ENCODE assay signal across 8 mouse cellular contexts in genomic region chr4:128774467-128774866, GRCm38 (mm10). TPM values are rescaled to one million over a fixed set of nuclear protein-coding genes. Genes with fewer than 3 reads are reported as not detected.
DNase-seq lines count a peak whose midpoint lies in the region; ATAC-seq lines count a peak whose summit lies in the region.

No protein-coding gene starts in this region.

- H3K27me3 ChIP-seq in forebrain, embryonic 16.5 days (replicated peaks; ENCODE audit: control insufficient read depth, insufficient read depth, low read length), result no peaks in the 10 kb centered on the region

- no peak overlapping the region for H3K27ac ChIP-seq in forebrain, embryonic 16.5 days (ENCODE audit: low read length)

- H3K36me3 ChIP-seq in forebrain, embryonic 16.5 days (ENCODE audit: control insufficient read depth, insufficient read depth), result peaks cover 27% of the 10 kb centered on the region

- no peak overlapping the region for H3K9ac ChIP-seq in forebrain, embryonic 16.5 days (replicated peaks; ENCODE audit: low read depth, low read length)

- H3K4me3 ChIP-seq in forebrain, embryonic 16.5 days (replicated peaks; ENCODE audit: low read length), result no peak overlapping the region

- WGBS in forebrain, embryonic 16.5 days, result 93% methylated on average over 9 of the region's 9 CpGs

- no peaks in the 10 kb centered on the region for H3K9me3 ChIP-seq in forebrain, embryonic 16.5 days (ENCODE audit: control insufficient read depth, low read length)

- no peak for ATAC-seq in forebrain, embryonic 16.5 days

- intact Hi-C loops in gastrocnemius, postnatal 14 days (cut with DNase I; ENCODE audit: low total_unique reads), result loop anchor here (10.0 kb wide), 1 partner anchor 160 kb away; the partner anchor contains the start of genes Tlr12 and Zscan20

- H3K4me1 ChIP-seq in forebrain, embryonic 16.5 days (replicated peaks; ENCODE audit: control insufficient read depth, insufficient read depth, low read length), result no peaks in the 10 kb centered on the region

- DNase-seq in gastrocnemius, adult 18-20 months (ENCODE audit: low spot score), result peak; percentile 21
- DNase-seq in gastrocnemius, postnatal 14 days, result no peak
- DNase-seq in right cerebral cortex, postnatal 14 days, result peak; percentile 51
- no peak for DNase-seq in right cerebral cortex, postnatal 36 days (ENCODE audit: low spot score in 2 of 2)
- DNase-seq in cerebellum, adult 11-12 months, result peak; percentile 61
- peak; percentile 76 for DNase-seq in kidney, adult 9 months
- peak; percentile 33 to 70 for DNase-seq in lung, postnatal 4 days

- no peak overlapping the region for H3K4me2 ChIP-seq in forebrain, embryonic 16.5 days (ENCODE audit: low read length)

RNA-seq across cellular contexts. Expression of gene A3galt2, which starts 19.3 kb away (rescaled TPM):
- total RNA-seq in gastrocnemius, adult 18-20 months (2021), result not detected
- total RNA-seq in gastrocnemius, postnatal 14 days (2021), result under 1 TPM; 0.06 to 0.18 TPM
- polyA plus RNA-seq in forebrain, embryonic 16.5 days (2015; fragmentation: Nextera tagmentation; extraction: Ambion mirVana), result 0.43 and 0.63 TPM in 2 replicates

RNA-seq across cellular contexts. Expression of gene Zfp362, which starts 31.4 kb away (rescaled TPM):
- total RNA-seq in gastrocnemius, adult 18-20 months (2021), result 1 to 10 TPM; 9.7 TPM
- total RNA-seq in gastrocnemius, postnatal 14 days (2021), result 10 to 100 TPM; 11.9 to 12.0 TPM
- polyA plus RNA-seq in forebrain, embryonic 16.5 days (2015; fragmentation: Nextera tagmentation; extraction: Ambion mirVana), result 45.2 and 47.6 TPM in 2 replicates

Comparison
In these comparisons a context has a peak if more than half of its experiments do, and no peak if none do; other contexts are left out.
1. DNase-seq: peak in gastrocnemius, adult 18-20 months (single experiment), right cerebral cortex, postnatal 14 days (single experiment), cerebellum, adult 11-12 months (single experiment), kidney, adult 9 months (single experiment) and lung, postnatal 4 days (2 of 2); none in gastrocnemius, postnatal 14 days (single experiment) and right cerebral cortex, postnatal 36 days (0 of 2).